Mouse (Mus musculus) E14TG2a.4 (cell line): ENCODE measurements around the gene Actn4.

Experiments used
- CTCF ChIP-seq: conservative IDR thresholded peaks from 2 replicates; pipeline ENCODE4 v1.5.1; 2014; ENCODE audit warnings: low read length
- POU5F1 ChIP-seq: IDR thresholded peaks from 2 replicates; pipeline ENCODE4 v1.6.1; 2014; ENCODE audit warnings: low read length, borderline replicate concordance

GRCm38 (mm10) chr7:28966751-28967505 is 4.8 kb upstream of the Actn4 start:
- TF ChIP-seq CTCF = no peak
- no peak for TF ChIP-seq POU5F1
